Mouse (Mus musculus): ENCODE data around the gene Ywhaq. TPM values are rescaled to one million over a fixed set of nuclear protein-coding genes. Genes with fewer than 3 reads are reported as not detected.
"Not testable (repeated sequence)": the region's sequence is repeated elsewhere in the genome, so short reads cannot be mapped to it uniquely, and the experiment has no call there.

Gene Ywhaq
- polyA plus RNA-seq, 1 experiment from 2014 or later = 366 TPM

GRCm38 (mm10) chr12:21408789-21409367, 8.6 kb downstream of the Ywhaq start:
- no peak overlapping the region for H3K9ac ChIP-seq
- no peaks in the 10 kb centered on the region for H3K27me3 ChIP-seq
- ATAC-seq (replicated peaks; ENCODE audit: insufficient number of reproducible peaks, insufficient read depth, low FRiP score, low read depth) = no peak
- peaks cover 7% of the 10 kb centered on the region; the same call in 1 of the 2 replicates for H3K4me1 ChIP-seq (replicated peaks)
- peaks cover 60% of the 10 kb centered on the region for H3K36me3 ChIP-seq
- no peak overlapping the region for H3K4me2 ChIP-seq
- 99% methylated on average over 2 of the region's 2 CpGs for WGBS
- no peak overlapping the region for H3K4me3 ChIP-seq
- H3K27ac ChIP-seq = no peak overlapping the region
- no peaks in the 10 kb centered on the region for H3K9me3 ChIP-seq (replicated peaks)

DNA sequence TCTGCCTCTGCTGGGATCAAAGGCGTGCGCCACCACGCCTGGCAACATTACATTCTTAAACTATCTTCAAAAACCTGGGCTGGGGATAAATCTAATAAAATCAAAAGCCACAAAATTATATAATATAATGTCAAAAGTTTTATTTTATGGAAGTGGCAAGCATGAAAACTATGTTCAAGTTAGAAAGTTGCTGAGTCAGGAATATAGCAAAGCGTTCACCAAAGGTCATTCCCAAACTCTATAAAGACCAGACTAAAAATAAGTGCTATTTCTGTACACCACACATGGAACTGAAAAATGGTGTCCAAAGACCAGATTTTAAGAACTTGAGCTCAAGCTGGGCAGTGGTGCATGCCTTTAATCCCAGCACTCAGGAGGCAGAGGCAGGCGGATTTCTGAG, 14.7 kb downstream of the Ywhaq start:
- no peaks in the 10 kb centered on the region for H3K27me3 ChIP-seq
- peaks cover 16% of the 10 kb centered on the region for H3K36me3 ChIP-seq
- no peak overlapping the region for H3K4me3 ChIP-seq
- WGBS = 96% methylated on average over 5 of the region's 5 CpGs
- H3K4me2 ChIP-seq = no peak overlapping the region
- H3K9me3 ChIP-seq (replicated peaks) = no peaks in the 10 kb centered on the region
- no peak for ATAC-seq (replicated peaks; ENCODE audit: insufficient number of reproducible peaks, insufficient read depth, low FRiP score, low read depth)
- H3K9ac ChIP-seq = no peak overlapping the region
- H3K27ac ChIP-seq = no peak overlapping the region
- H3K4me1 ChIP-seq (replicated peaks) = no peaks in the 10 kb centered on the region

GRCm38 (mm10) chr12:21386201-21386600, 31.2 kb downstream of the Ywhaq start:
- Histone ChIP-seq H3K36me3 (peaks cover 30% of the 10 kb centered on the region), H3K27ac (no peak overlapping the region), H3K4me1 (replicated peaks) (no peaks in the 10 kb centered on the region), H3K4me2 (no peak overlapping the region), H3K9me3 (replicated peaks) (no peaks in the 10 kb centered on the region), H3K4me3 (no peak overlapping the region), H3K27me3 (no peaks in the 10 kb centered on the region), H3K9ac (no peak overlapping the region)
- no peak for ATAC-seq (replicated peaks; ENCODE audit: insufficient number of reproducible peaks, insufficient read depth, low FRiP score, low read depth)
- 96% methylated on average over 2 of the region's 2 CpGs for WGBS

- H3K27ac ChIP-seq; H3K27me3 ChIP-seq; H3K9me3 ChIP-seq (replicated peaks); H3K9ac ChIP-seq; H3K4me2 ChIP-seq; H3K36me3 ChIP-seq; ATAC-seq (replicated peaks; ENCODE audit: insufficient number of reproducible peaks, insufficient read depth, low FRiP score, low read depth); H3K4me3 ChIP-seq; H3K4me1 ChIP-seq (replicated peaks): not testable (repeated sequence)
- WGBS = 66% methylated on average over 6 of the region's 6 CpGs
Measured at GRCm38 (mm10) chr12:21378765-21379346, 38.6 kb downstream of the Ywhaq start.

- no peak for ATAC-seq (replicated peaks; ENCODE audit: insufficient number of reproducible peaks, insufficient read depth, low FRiP score, low read depth)
- Histone ChIP-seq H3K27me3 (no peaks in the 10 kb centered on the region), H3K36me3 (no peaks in the 10 kb centered on the region), H3K4me3 (no peak overlapping the region), H3K4me1 (replicated peaks) (peaks cover 8% of the 10 kb centered on the region; the same call in 1 of the 2 replicates), H3K4me2 (no peak overlapping the region), H3K9ac (no peak overlapping the region), H3K9me3 (replicated peaks) (no peaks in the 10 kb centered on the region), H3K27ac (no peak overlapping the region)
- WGBS = 27% methylated on average over 3 of the region's 3 CpGs
Measured at GRCm38 (mm10) chr12:21375376-21376157, 41.9 kb downstream of the Ywhaq start.

GRCm38 (mm10) chr12:21373820-21374475, 43.5 kb downstream of the Ywhaq start:
- peaks cover 8% of the 10 kb centered on the region; the same call in 1 of the 2 replicates for H3K4me1 ChIP-seq (replicated peaks)
- H3K27ac ChIP-seq = peak overlapping the region; percentile 96
- H3K9ac ChIP-seq = peak overlapping the region; percentile 83
- 2% methylated on average over 24 of the region's 24 CpGs for WGBS
- no peaks in the 10 kb centered on the region for H3K36me3 ChIP-seq
- peak overlapping the region; percentile 78 for H3K4me3 ChIP-seq
- peak; percentile 51 for ATAC-seq (replicated peaks; ENCODE audit: insufficient number of reproducible peaks, insufficient read depth, low FRiP score, low read depth)
- no peaks in the 10 kb centered on the region for H3K27me3 ChIP-seq
- H3K4me2 ChIP-seq = peak overlapping the region; percentile 84
- H3K9me3 ChIP-seq (replicated peaks) = no peaks in the 10 kb centered on the region

DNA sequence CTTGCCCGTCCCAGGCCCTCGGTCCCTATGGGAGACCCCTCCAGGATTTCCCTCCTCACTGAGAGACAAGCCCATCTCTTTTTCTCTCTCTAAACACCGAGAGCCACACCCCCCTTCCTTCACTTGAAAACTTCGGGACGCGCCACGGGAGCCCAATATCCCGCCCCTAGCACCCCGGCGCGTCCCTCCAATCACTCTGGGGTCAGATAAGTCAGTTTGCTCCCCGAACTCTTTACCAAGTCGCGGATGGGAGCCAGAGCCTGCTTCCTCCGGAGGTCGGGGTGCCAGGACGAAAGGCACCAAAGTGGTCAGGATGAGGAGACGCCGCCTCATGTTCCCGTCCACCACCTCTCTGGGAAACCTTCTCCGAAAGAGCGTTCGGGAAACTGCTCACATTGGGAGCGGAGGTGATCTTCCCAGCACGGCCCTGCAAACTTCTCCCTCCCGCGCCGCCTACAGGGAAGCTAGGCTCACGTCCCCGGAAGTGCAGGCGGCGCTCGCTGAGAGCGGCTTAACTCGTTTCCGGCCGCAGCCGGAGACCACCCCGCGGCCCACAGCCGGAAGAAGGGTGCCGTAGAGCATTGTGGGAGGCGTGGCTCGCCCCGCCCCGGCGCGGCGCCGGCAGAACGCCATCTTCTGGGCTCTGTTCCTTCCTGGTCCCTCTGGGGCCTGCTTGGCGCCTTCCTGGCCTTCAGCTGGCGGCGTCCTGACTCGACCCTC, 44.2 kb downstream of the Ywhaq start, which contains the start of gene Adam17:
Gene Adam17, minus strand, starts transcription at position 533 of the 720 bp plus-strand sequence.
- Histone ChIP-seq H3K4me1 (replicated peaks) (peaks cover 8% of the 10 kb centered on the region; the same call in 1 of the 2 replicates), H3K27me3 (no peaks in the 10 kb centered on the region), H3K9ac (peak within 1 kb of the TSS; percentile 85), H3K36me3 (no peaks in the 10 kb centered on the region), H3K4me2 (peak within 1 kb of the TSS; percentile 84), H3K4me3 (peak within 1 kb of the TSS; percentile 78), H3K9me3 (replicated peaks) (no peaks in the 10 kb centered on the region), H3K27ac (peak within 1 kb of the TSS; percentile 96)
- peak; percentile 99 for ATAC-seq (replicated peaks; ENCODE audit: insufficient number of reproducible peaks, insufficient read depth, low FRiP score, low read depth)
- under 1% methylated on average over 55 of the region's 55 CpGs for WGBS

GRCm38 (mm10) chr12:21370035-21370611, 47.3 kb downstream of the Ywhaq start:
- Histone ChIP-seq H3K27ac (no peak overlapping the region), H3K4me3 (no peak overlapping the region), H3K9me3 (replicated peaks) (no peaks in the 10 kb centered on the region), H3K27me3 (no peaks in the 10 kb centered on the region), H3K9ac (no peak overlapping the region), H3K36me3 (no peaks in the 10 kb centered on the region), H3K4me1 (replicated peaks) (peaks cover 8% of the 10 kb centered on the region; the same call in 1 of the 2 replicates), H3K4me2 (no peak overlapping the region)
- no peak for ATAC-seq (replicated peaks; ENCODE audit: insufficient number of reproducible peaks, insufficient read depth, low FRiP score, low read depth)
- WGBS = 98% methylated on average over 1 of the region's 1 CpGs

GRCm38 (mm10) chr12:21369087-21369410, 48.4 kb downstream of the Ywhaq start:
- Histone ChIP-seq H3K27me3 (no peaks in the 10 kb centered on the region), H3K4me3 (no peak overlapping the region), H3K9ac (no peak overlapping the region), H3K27ac (no peak overlapping the region), H3K4me1 (replicated peaks) (peaks cover 5% of the 10 kb centered on the region; the same call in 1 of the 2 replicates), H3K36me3 (no peaks in the 10 kb centered on the region), H3K9me3 (replicated peaks) (no peaks in the 10 kb centered on the region), H3K4me2 (no peak overlapping the region)
- 94% methylated on average over 5 of the region's 5 CpGs for WGBS
- no peak for ATAC-seq (replicated peaks; ENCODE audit: insufficient number of reproducible peaks, insufficient read depth, low FRiP score, low read depth)

DNA sequence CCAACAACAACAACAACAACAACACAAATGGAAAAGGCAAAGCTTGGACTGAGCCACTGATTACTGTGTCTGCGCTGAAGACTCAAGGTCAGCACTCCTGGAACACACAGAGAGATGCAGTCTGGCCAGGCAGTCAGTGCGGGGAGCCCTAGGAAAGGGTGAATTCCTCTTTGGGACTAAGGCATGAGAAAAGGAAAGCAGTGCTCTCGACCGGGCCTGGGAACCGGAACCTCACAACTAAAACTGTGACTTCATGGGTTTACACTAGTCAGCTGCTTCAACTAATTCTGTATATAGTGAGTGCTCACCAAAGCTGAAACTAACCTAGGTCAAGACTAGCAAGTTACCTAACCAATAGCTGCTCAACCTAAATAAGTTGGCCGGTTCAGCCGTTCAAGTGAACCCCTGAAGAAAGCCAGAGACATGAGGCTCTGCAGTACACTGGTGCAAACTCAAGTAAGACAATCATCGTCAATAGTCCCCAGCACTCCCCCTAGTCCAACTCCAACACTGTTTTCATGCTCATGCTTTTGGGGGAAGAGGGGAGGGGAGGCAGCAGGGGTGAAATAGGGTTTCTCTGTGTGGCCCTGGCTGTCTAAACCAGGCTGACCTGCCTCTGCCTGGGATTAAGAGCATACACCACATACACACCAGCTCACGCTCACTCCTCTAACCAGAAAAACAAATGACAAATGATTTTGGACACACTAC, 48.9 kb downstream of the Ywhaq start:
- 87% methylated on average over 9 of the region's 9 CpGs for WGBS
- no peaks in the 10 kb centered on the region for H3K36me3 ChIP-seq
- no peak overlapping the region for H3K27ac ChIP-seq
- H3K9me3 ChIP-seq (replicated peaks) = no peaks in the 10 kb centered on the region
- H3K27me3 ChIP-seq = no peaks in the 10 kb centered on the region
- no peak overlapping the region for H3K9ac ChIP-seq
- no peak for ATAC-seq (replicated peaks; ENCODE audit: insufficient number of reproducible peaks, insufficient read depth, low FRiP score, low read depth)
- H3K4me1 ChIP-seq (replicated peaks) = peaks cover 5% of the 10 kb centered on the region; the same call in 1 of the 2 replicates
- no peak overlapping the region for H3K4me2 ChIP-seq
- no peak overlapping the region for H3K4me3 ChIP-seq

Measured in heart, embryonic 15.5 days (tissue).